Mouse (Mus musculus) spleen, adult 2 months (tissue): ENCODE results near the gene Kiss1.

Experiments used
- CTCF ChIP-seq: fragments of 200-500 bp; IDR thresholded peaks from 2 replicates; pipeline ENCODE4 v1.5.1; 2011; ENCODE audit warnings: mild to moderate bottlenecking, inconsistent platforms; ENCODE audit not compliant: insufficient read depth, insufficient read length, insufficient replicate concordance; ENCODE audit errors: extremely low read depth
- POLR2A ChIP-seq: fragments of 200-500 bp; IDR thresholded peaks from 2 replicates; pipeline ENCODE4 v1.6.1; 2011; ENCODE audit warnings: low read depth, low read length, inconsistent platforms

GRCm38 (mm10) chr1:133291888-133292287, 29.8 kb upstream of the Kiss1 start:
- no peak for TF ChIP-seq POLR2A
- no peak for TF ChIP-seq CTCF
